Mouse (Mus musculus) layer of hippocampus, postnatal 14 days (tissue): ENCODE data around the gene Galnt9. TPM values are rescaled to one million over a fixed set of nuclear protein-coding genes. Genes with fewer than 3 reads are reported as not detected.
A peak's percentile ranks its signal among the peaks of the same experiment; 100 is the strongest.

Experiments
- DNase-seq, 2 experiments: peaks; one replicate each; pipeline ENCODE4 v3.0.0; 2021 to 2022; ENCODE audit warnings: low spot score in 2 of 2, mixed read lengths in 1 of 2
- total RNA-seq, 2 experiments: library from RNA; stranded (reverse); gene quantifications; 2 replicates each; pipeline ENCODE4 v1.2.3; 2021

The Galnt9 gene
- total RNA-seq, 2 experiments from 2014 or later = 95.1 to 106 TPM

- DNase-seq = no peak
Observed at GRCm38 (mm10) chr5:110531091-110531490, 13.1 kb upstream of the Galnt9 start.

GRCm38 (mm10) chr5:110534402-110534801 is 9.8 kb upstream of the Galnt9 start:
- DNase-seq = no peak

- DNase-seq = no peak
Observed at GRCm38 (mm10) chr5:110535964-110536363, 8.2 kb upstream of the Galnt9 start.

GRCm38 (mm10) chr5:110540947-110541346 is 3.2 kb upstream of the Galnt9 start:
- DNase-seq = no peak

GRCm38 (mm10) chr5:110541456-110541855 is 2.7 kb upstream of the Galnt9 start:
- DNase-seq = no peak

- no peak for DNase-seq
Observed at GRCm38 (mm10) chr5:110544691-110545069, 525 bp downstream of the Galnt9 start.

- DNase-seq = no peak
Observed at GRCm38 (mm10) chr5:110545311-110545710, 1.2 kb downstream of the Galnt9 start.

GRCm38 (mm10) chr5:110546136-110546535 is 2.0 kb downstream of the Galnt9 start:
- no peak for DNase-seq

- no peak for DNase-seq
Observed at GRCm38 (mm10) chr5:110546726-110547406, 2.7 kb downstream of the Galnt9 start.

- DNase-seq = no peak
Observed at GRCm38 (mm10) chr5:110548446-110548845, 4.3 kb downstream of the Galnt9 start.

GRCm38 (mm10) chr5:110550189-110550588 is 6.0 kb downstream of the Galnt9 start:
- DNase-seq = no peak

GRCm38 (mm10) chr5:110550841-110551240 is 6.7 kb downstream of the Galnt9 start:
- DNase-seq = no peak

- DNase-seq = no peak
Observed at GRCm38 (mm10) chr5:110552005-110552404, 7.8 kb downstream of the Galnt9 start.

GRCm38 (mm10) chr5:110553315-110553714 is 9.2 kb downstream of the Galnt9 start:
- DNase-seq = no peak

GRCm38 (mm10) chr5:110555198-110555597 is 11.0 kb downstream of the Galnt9 start:
- no peak for DNase-seq

- DNase-seq = no peak
Observed at GRCm38 (mm10) chr5:110558368-110558767, 14.2 kb downstream of the Galnt9 start.

- DNase-seq = no peak
Observed at GRCm38 (mm10) chr5:110559679-110560078, 15.5 kb downstream of the Galnt9 start.

GRCm38 (mm10) chr5:110562741-110563326 is 18.7 kb downstream of the Galnt9 start:
- peak; percentile 62 to 79 for DNase-seq

GRCm38 (mm10) chr5:110564986-110565644 is 21.0 kb downstream of the Galnt9 start:
- no peak for DNase-seq

- DNase-seq = no peak
Observed at GRCm38 (mm10) chr5:110567547-110567946, 23.4 kb downstream of the Galnt9 start.

GRCm38 (mm10) chr5:110574888-110575287 is 30.7 kb downstream of the Galnt9 start:
- no peak for DNase-seq

GRCm38 (mm10) chr5:110579296-110579695 is 35.1 kb downstream of the Galnt9 start:
- DNase-seq = no peak
